21 mouse cellular contexts compared by ENCODE assay signal in the genomic region with DNA sequence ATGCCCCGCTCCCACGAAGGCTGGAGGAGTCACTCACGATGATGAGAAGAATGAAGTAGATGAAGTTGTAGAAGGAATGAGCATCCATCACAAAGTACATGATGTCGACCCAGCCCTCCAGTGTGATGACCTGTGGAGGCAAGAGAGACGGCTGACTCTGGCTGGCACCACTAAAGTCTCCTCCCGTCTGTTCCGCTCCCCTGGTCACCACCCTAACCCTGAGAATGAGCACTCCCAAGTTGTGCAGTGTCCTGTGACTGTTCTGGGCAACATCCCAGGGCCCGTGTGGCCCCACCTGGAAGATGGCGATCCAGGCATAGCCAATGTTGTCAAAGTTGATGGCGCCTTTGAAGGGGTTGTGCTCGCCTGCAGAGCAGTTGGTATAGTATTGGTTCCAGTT. TPM values are rescaled to one million over a fixed set of nuclear protein-coding genes. Genes with fewer than 3 reads are reported as not detected.
DNase-seq lines count a peak whose midpoint lies in the region; ATAC-seq lines count a peak whose summit lies in the region.
"Had no signal": no experiment of that assay in that cellular context is flagged by ENCODE, and none has a peak within 500 bp of the region (broad histone marks: within the 10 kb centered on the region; RNA-seq: fewer than 3 reads in every experiment).

No protein-coding gene starts in this region.

- no peaks in the 10 kb centered on the region for H3K27me3 ChIP-seq in embryonic facial prominence, embryonic 14.5 days (replicated peaks; ENCODE audit: control insufficient read depth, insufficient read depth, low read length)
- H3K27me3 ChIP-seq in embryonic facial prominence, embryonic 10.5 days (replicated peaks; ENCODE audit: low read depth, poor library complexity, severe bottlenecking) = no peaks in the 10 kb centered on the region; the same call in 1 of the 2 replicates
- no peaks in the 10 kb centered on the region for H3K27me3 ChIP-seq in kidney, embryonic 15.5 days
- H3K27me3 ChIP-seq in midbrain, embryonic 13.5 days = no peaks in the 10 kb centered on the region
- H3K27me3 ChIP-seq: heart, embryonic 15.5 days had no signal

- H3K36me3 ChIP-seq in embryonic facial prominence, embryonic 14.5 days (ENCODE audit: control insufficient read depth, insufficient read depth, low read length) = peaks cover 69% of the 10 kb centered on the region
- H3K36me3 ChIP-seq in embryonic facial prominence, embryonic 10.5 days (replicated peaks) = peaks cover 64% of the 10 kb centered on the region
- peaks cover 23% of the 10 kb centered on the region; the same call in 1 of the 2 replicates for H3K36me3 ChIP-seq in kidney, embryonic 15.5 days
- H3K36me3 ChIP-seq in midbrain, embryonic 13.5 days = peaks cover 42% of the 10 kb centered on the region
- H3K36me3 ChIP-seq: G1E; heart, embryonic 15.5 days had no signal

- DNase-seq in embryonic facial prominence, embryonic 14.5 days (ENCODE audit: low spot score) = no peak
- no peak for DNase-seq in embryonic facial prominence, embryonic 10.5 days (ENCODE audit: low spot score)
- DNase-seq in kidney, postnatal 14 days = peak; percentile 67
- no peak for DNase-seq in cerebellum, postnatal 14 days
- DNase-seq in spleen, postnatal 4 days (ENCODE audit: low spot score in 2 of 2) = no peak
- DNase-seq: adrenal gland, adult 8-10 months; B cell, adult 2 months; cerebellum, adult 11-12 months; cerebellum, adult 9-10 months; gastrocnemius, postnatal 10 days; heart, adult 18-20 months had no signal

- H3K9me3 ChIP-seq in embryonic facial prominence, embryonic 14.5 days (ENCODE audit: control insufficient read depth, low read length) = no peaks in the 10 kb centered on the region
- H3K9me3 ChIP-seq in embryonic facial prominence, embryonic 10.5 days = no peaks in the 10 kb centered on the region
- no peaks in the 10 kb centered on the region for H3K9me3 ChIP-seq in kidney, embryonic 15.5 days (replicated peaks)
- H3K9me3 ChIP-seq in midbrain, embryonic 13.5 days = no peaks in the 10 kb centered on the region
- H3K9me3 ChIP-seq: G1E; heart, embryonic 15.5 days; hindbrain, embryonic 10.5 days had no signal

- H3K4me2 ChIP-seq in embryonic facial prominence, embryonic 14.5 days (ENCODE audit: low read depth, low read length) = no peak overlapping the region
- no peak overlapping the region for H3K4me2 ChIP-seq in kidney, embryonic 15.5 days
- H3K4me2 ChIP-seq in midbrain, embryonic 13.5 days (replicated peaks) = no peak overlapping the region
- H3K4me2 ChIP-seq: heart, embryonic 11.5 days; heart, embryonic 15.5 days; hindbrain, embryonic 14.5 days had no signal

- 90% methylated on average over 11 of the region's 11 CpGs for WGBS in embryonic facial prominence, embryonic 14.5 days
- 94% methylated on average over 11 of the region's 11 CpGs for WGBS in embryonic facial prominence, embryonic 10.5 days
- 63% methylated on average over 11 of the region's 11 CpGs for WGBS in kidney, embryonic 15.5 days
- WGBS in midbrain, embryonic 13.5 days = 93% methylated on average over 11 of the region's 11 CpGs

- H3K27ac ChIP-seq in embryonic facial prominence, embryonic 14.5 days (replicated peaks; ENCODE audit: low read depth, low read length) = no peak overlapping the region
- no peak overlapping the region for H3K27ac ChIP-seq in embryonic facial prominence, embryonic 10.5 days (replicated peaks)
- H3K27ac ChIP-seq in kidney, embryonic 15.5 days = no peak overlapping the region
- H3K27ac ChIP-seq in midbrain, embryonic 13.5 days = no peak overlapping the region
- H3K27ac ChIP-seq: heart, embryonic 15.5 days; hindbrain, embryonic 10.5 days; hindbrain, embryonic 14.5 days had no signal

- H3K4me1 ChIP-seq in embryonic facial prominence, embryonic 14.5 days (ENCODE audit: control insufficient read depth, insufficient read depth, low read length) = peaks cover 10% of the 10 kb centered on the region; the same call in 1 of the 2 replicates
- peaks cover 43% of the 10 kb centered on the region for H3K4me1 ChIP-seq in embryonic facial prominence, embryonic 10.5 days
- peaks cover 64% of the 10 kb centered on the region for H3K4me1 ChIP-seq in kidney, embryonic 15.5 days
- H3K4me1 ChIP-seq in midbrain, embryonic 13.5 days (replicated peaks) = peaks cover 40% of the 10 kb centered on the region

- H3K9ac ChIP-seq in embryonic facial prominence, embryonic 14.5 days (ENCODE audit: low read depth, low read length) = 0 out of 2 replicates have a peak overlapping the region, but pooled peaks have one; percentile 5
- no peak overlapping the region for H3K9ac ChIP-seq in kidney, embryonic 15.5 days
- H3K9ac ChIP-seq in midbrain, embryonic 13.5 days (replicated peaks) = no peak overlapping the region
- H3K9ac ChIP-seq: heart, embryonic 15.5 days; hindbrain, embryonic 14.5 days had no signal

- ATAC-seq in embryonic facial prominence, embryonic 14.5 days (ENCODE audit: low read depth) = no peak
- ATAC-seq in kidney, embryonic 15.5 days (replicated peaks; ENCODE audit: low FRiP score) = peak; percentile 54; the same call in 1 of the 2 replicates
- ATAC-seq in midbrain, embryonic 13.5 days = no peak
- ATAC-seq: CD4-positive, CD25-positive, alpha-beta regulatory T cell, adult 4 months; forebrain, embryonic 16.5 days had no signal

- no peak overlapping the region for H3K4me3 ChIP-seq in embryonic facial prominence, embryonic 14.5 days (ENCODE audit: low read depth, low read length)
- H3K4me3 ChIP-seq in embryonic facial prominence, embryonic 10.5 days = no peak overlapping the region
- no peak overlapping the region for H3K4me3 ChIP-seq in kidney, embryonic 15.5 days (replicated peaks)
- H3K4me3 ChIP-seq in midbrain, embryonic 13.5 days (replicated peaks) = no peak overlapping the region
- H3K4me3 ChIP-seq: heart, embryonic 15.5 days; hindbrain, embryonic 10.5 days had no signal

RNA-seq across cellular contexts. Expression of a gene that starts 12.1 kb away (rescaled TPM):
- polyA plus RNA-seq in embryonic facial prominence, embryonic 14.5 days (2014; fragmentation: Nextera tagmentation; extraction: Ambion mirVana) = 30.0 and 30.5 TPM in 2 replicates
- 6.5 and 13.5 TPM in 2 replicates for polyA plus RNA-seq in embryonic facial prominence, embryonic 10.5 days (2016; fragmentation: Nextera tagmentation; extraction: Ambion mirVana)
- 8.5 and 9.9 TPM in 2 replicates for polyA plus RNA-seq in kidney, embryonic 15.5 days (2015; fragmentation: Nextera tagmentation; extraction: Ambion mirVana)
- polyA plus RNA-seq in midbrain, embryonic 13.5 days (2015; fragmentation: Nextera tagmentation; extraction: Ambion mirVana) = 10.5 and 12.4 TPM in 2 replicates
- polyA plus RNA-seq: CD4-positive, CD25-positive, alpha-beta regulatory T cell, adult 4 months; G1E had no signal

RNA-seq across cellular contexts. Expression of a gene that starts 24.1 kb away (rescaled TPM):
- 0.31 and 0.51 TPM in 2 replicates for polyA plus RNA-seq in embryonic facial prominence, embryonic 14.5 days (2014; fragmentation: Nextera tagmentation; extraction: Ambion mirVana)
- not detected in 2 replicates for polyA plus RNA-seq in embryonic facial prominence, embryonic 10.5 days (2016; fragmentation: Nextera tagmentation; extraction: Ambion mirVana)
- polyA plus RNA-seq in kidney, embryonic 15.5 days (2015; fragmentation: Nextera tagmentation; extraction: Ambion mirVana) = 0.05 and 0.19 TPM in 2 replicates
- 0.10 TPM in 1 of 2 replicates, not detected in the other for polyA plus RNA-seq in midbrain, embryonic 13.5 days (2015; fragmentation: Nextera tagmentation; extraction: Ambion mirVana)
- polyA plus RNA-seq: CD4-positive, CD25-positive, alpha-beta regulatory T cell, adult 4 months; forebrain, embryonic 11.5 days; G1E; heart, embryonic 11.5 days had no signal

RNA-seq across cellular contexts. Expression of a gene that starts 37.9 kb away (rescaled TPM):
- polyA plus RNA-seq in embryonic facial prominence, embryonic 14.5 days (2014; fragmentation: Nextera tagmentation; extraction: Ambion mirVana) = 4.3 and 6.6 TPM in 2 replicates
- polyA plus RNA-seq in embryonic facial prominence, embryonic 10.5 days (2016; fragmentation: Nextera tagmentation; extraction: Ambion mirVana) = 4.5 and 4.7 TPM in 2 replicates
- polyA plus RNA-seq in kidney, embryonic 15.5 days (2015; fragmentation: Nextera tagmentation; extraction: Ambion mirVana) = 16.5 and 18.4 TPM in 2 replicates
- 0.19 and 0.46 TPM in 2 replicates for polyA plus RNA-seq in midbrain, embryonic 13.5 days (2015; fragmentation: Nextera tagmentation; extraction: Ambion mirVana)
- polyA plus RNA-seq: CD4-positive, CD25-positive, alpha-beta regulatory T cell, adult 4 months; G1E had no signal

RNA-seq across cellular contexts. Expression of a gene that starts 59.7 kb away (rescaled TPM):
- polyA plus RNA-seq in embryonic facial prominence, embryonic 14.5 days (2014; fragmentation: Nextera tagmentation; extraction: Ambion mirVana) = 1.4 and 4.1 TPM in 2 replicates
- polyA plus RNA-seq in embryonic facial prominence, embryonic 10.5 days (2016; fragmentation: Nextera tagmentation; extraction: Ambion mirVana) = 2.7 and 3.6 TPM in 2 replicates
- polyA plus RNA-seq in kidney, embryonic 15.5 days (2015; fragmentation: Nextera tagmentation; extraction: Ambion mirVana) = 3.6 and 4.4 TPM in 2 replicates
- 2.4 and 3.6 TPM in 2 replicates for polyA plus RNA-seq in midbrain, embryonic 13.5 days (2015; fragmentation: Nextera tagmentation; extraction: Ambion mirVana)
- polyA plus RNA-seq: CD4-positive, CD25-positive, alpha-beta regulatory T cell, adult 4 months; G1E had no signal
